Mouse (Mus musculus): Measurements from ENCODE around the gene Rbm14. TPM values are rescaled to one million over a fixed set of nuclear protein-coding genes. Genes with fewer than 3 reads are reported as not detected.

The Rbm14 gene
- polyA plus RNA-seq, 1 experiment from 2014 or later, result 113 TPM

Other genes starting within 250 kb of the Rbm14 start
- gene Lrfn4, start 196.0 kb downstream of the Rbm14 start, polyA plus RNA-seq (2016; fragmentation: Nextera tagmentation; extraction: Ambion mirVana), result 12.1 and 15.4 TPM in 2 replicates
- gene Rce1, start 186.0 kb downstream of the Rbm14 start, polyA plus RNA-seq (2016; fragmentation: Nextera tagmentation; extraction: Ambion mirVana), result 68.1 and 68.8 TPM in 2 replicates
- gene Gm960, start 113.0 kb downstream of the Rbm14 start, polyA plus RNA-seq (2016; fragmentation: Nextera tagmentation; extraction: Ambion mirVana), result 5.6 and 6.9 TPM in 2 replicates
- 2.6 and 2.7 TPM in 2 replicates for gene Sptbn2, start 100.5 kb downstream of the Rbm14 start, polyA plus RNA-seq (2016; fragmentation: Nextera tagmentation; extraction: Ambion mirVana)
- 111 and 116 TPM in 2 replicates for gene Rbm4b, start 55.1 kb downstream of the Rbm14 start, polyA plus RNA-seq (2016; fragmentation: Nextera tagmentation; extraction: Ambion mirVana)
- gene Rbm4, start 17.7 kb downstream of the Rbm14 start, polyA plus RNA-seq (2016; fragmentation: Nextera tagmentation; extraction: Ambion mirVana), result 80.1 and 90.2 TPM in 2 replicates
- 36.3 and 57.2 TPM in 2 replicates for gene Gm21992, start within 50 bp of the Rbm14 start, polyA plus RNA-seq (2016; fragmentation: Nextera tagmentation; extraction: Ambion mirVana)
- gene Ccs, start 27.7 kb upstream of the Rbm14 start, polyA plus RNA-seq (2016; fragmentation: Nextera tagmentation; extraction: Ambion mirVana), result 56.4 and 60.4 TPM in 2 replicates
- 0.06 and 0.09 TPM in 2 replicates for gene Ccdc87, start 27.7 kb upstream of the Rbm14 start, polyA plus RNA-seq (2016; fragmentation: Nextera tagmentation; extraction: Ambion mirVana)
- gene Ctsf, start 43.5 kb upstream of the Rbm14 start, polyA plus RNA-seq (2016; fragmentation: Nextera tagmentation; extraction: Ambion mirVana), result 31.6 and 36.0 TPM in 2 replicates
- gene Actn3, start 66.3 kb upstream of the Rbm14 start, polyA plus RNA-seq (2016; fragmentation: Nextera tagmentation; extraction: Ambion mirVana), result 9.0 and 9.1 TPM in 2 replicates
- 9.5 and 10.7 TPM in 2 replicates for gene Zdhhc24, start 67.0 kb upstream of the Rbm14 start, polyA plus RNA-seq (2016; fragmentation: Nextera tagmentation; extraction: Ambion mirVana)
- 5.1 and 6.5 TPM in 2 replicates for gene Bbs1, start 95.0 kb upstream of the Rbm14 start, polyA plus RNA-seq (2016; fragmentation: Nextera tagmentation; extraction: Ambion mirVana)
- gene Dpp3, start 116.7 kb upstream of the Rbm14 start, polyA plus RNA-seq (2016; fragmentation: Nextera tagmentation; extraction: Ambion mirVana), result 148 and 152 TPM in 2 replicates
- 3.4 and 4.5 TPM in 2 replicates for gene Peli3, start 131.5 kb upstream of the Rbm14 start, polyA plus RNA-seq (2016; fragmentation: Nextera tagmentation; extraction: Ambion mirVana)
- gene Mrpl11, start 150.5 kb upstream of the Rbm14 start, polyA plus RNA-seq (2016; fragmentation: Nextera tagmentation; extraction: Ambion mirVana), result 153 and 154 TPM in 2 replicates
- gene Npas4, start 178.7 kb upstream of the Rbm14 start, polyA plus RNA-seq (2016; fragmentation: Nextera tagmentation; extraction: Ambion mirVana), result not detected in 2 replicates
- 4.9 and 5.7 TPM in 2 replicates for gene Slc29a2, start 212.2 kb upstream of the Rbm14 start, polyA plus RNA-seq (2016; fragmentation: Nextera tagmentation; extraction: Ambion mirVana)
- 42.3 and 44.8 TPM in 2 replicates for gene B4gat1, start 227.2 kb upstream of the Rbm14 start, polyA plus RNA-seq (2016; fragmentation: Nextera tagmentation; extraction: Ambion mirVana)
- gene AC124502.3, start 227.3 kb upstream of the Rbm14 start, polyA plus RNA-seq (2016; fragmentation: Nextera tagmentation; extraction: Ambion mirVana), result 2.4 and 4.1 TPM in 2 replicates
- gene Brms1, start 229.7 kb upstream of the Rbm14 start, polyA plus RNA-seq (2016; fragmentation: Nextera tagmentation; extraction: Ambion mirVana), result 48.3 and 49.5 TPM in 2 replicates
- 2.4 and 2.5 TPM in 2 replicates for gene Rin1, start 238.8 kb upstream of the Rbm14 start, polyA plus RNA-seq (2016; fragmentation: Nextera tagmentation; extraction: Ambion mirVana)

Data from limb, embryonic 12.5 days (tissue).